Mouse (Mus musculus) stomach, embryonic 15.5 days (tissue): ENCODE measurements at regions not wholly inside any gene's neighbourhood (a gene's known extent, or its start where the extent isn't known, plus 50 kb on each side); places are given as distances from the start of the nearest gene placed in this dataset.
"Not testable (repeated sequence)": the region's sequence is repeated elsewhere in the genome, so short reads cannot be mapped to it uniquely, and the experiment has no call there.

Experiments
- ATAC-seq: fragments of 200-750 bp; cut with Nextera tagmentation; 2 replicates; pipeline ENCODE4 v1.8.0; 2017; ENCODE audit warnings: low read depth, moderate number of reproducible peaks, moderate TSS enrichment; ENCODE audit not compliant: insufficient read depth, low FRiP score
- H3K27ac ChIP-seq: fragments of 300-500 bp; sonication (generic); 2 replicates; pipeline ENCODE4 v1.5.1; 2015; ENCODE audit warnings: mild to moderate bottlenecking, inconsistent platforms
- H3K27me3 ChIP-seq: fragments of 300-500 bp; sonication (generic); replicated peaks from 2 replicates; pipeline ENCODE4 v1.6.1; 2015; ENCODE audit warnings: inconsistent platforms
- H3K36me3 ChIP-seq: fragments of 300-500 bp; sonication (generic); 2 replicates; pipeline ENCODE4 v1.6.1; 2015; ENCODE audit warnings: inconsistent platforms
- H3K4me1 ChIP-seq: fragments of 300-500 bp; sonication (generic); 2 replicates; pipeline ENCODE4 v1.6.1; 2015; ENCODE audit warnings: inconsistent platforms
- H3K4me2 ChIP-seq: fragments of 300-500 bp; sonication (generic); 2 replicates; pipeline ENCODE4 v1.6.1; 2015; ENCODE audit warnings: mild to moderate bottlenecking, inconsistent platforms
- H3K4me3 ChIP-seq: fragments of 300-500 bp; sonication (generic); replicated peaks from 2 replicates; pipeline ENCODE4 v1.5.1; 2015; ENCODE audit warnings: inconsistent platforms
- H3K9ac ChIP-seq: fragments of 300-500 bp; sonication (generic); 2 replicates; pipeline ENCODE4 v1.6.1; 2015; ENCODE audit warnings: inconsistent platforms
- H3K9me3 ChIP-seq: fragments of 300-500 bp; sonication (generic); 2 replicates; pipeline ENCODE4 v1.6.1; 2016; ENCODE audit warnings: inconsistent platforms
- WGBS: fragments of 180-500 bp; shearing (Covaris S2); methylation state at CpG from one replicate; pipeline ENCODE4 v1.1.7; 2015; 5-methylcytosine and 5-hydroxymethylcytosine counted together

GRCm38 (mm10) chrX:159080508-159080907 lies 129.6 kb upstream of the Rps6ka3 start:
- no peaks in the 10 kb centered on the region for H3K36me3 ChIP-seq

GRCm38 (mm10) chrX:159110651-159111050 lies 99.5 kb upstream of the Rps6ka3 start:
- H3K27me3 ChIP-seq, H3K27ac ChIP-seq, H3K4me3 ChIP-seq, H3K9me3 ChIP-seq, H3K36me3 ChIP-seq, ATAC-seq, H3K4me2 ChIP-seq, H3K4me1 ChIP-seq, H3K9ac ChIP-seq: not testable (repeated sequence)
- WGBS: 93% methylated on average over 6 of the region's 6 CpGs

More at GRCm38 (mm10) chrX:159080508-159080907, 129.6 kb upstream of the Rps6ka3 start:
- Histone ChIP-seq H3K27me3 (no peaks in the 10 kb centered on the region), H3K27ac (no peak overlapping the region), H3K4me1 (no peaks in the 10 kb centered on the region), H3K9ac (no peak overlapping the region), H3K4me2 (no peak overlapping the region), H3K9me3 (no peaks in the 10 kb centered on the region), H3K4me3 (no peak overlapping the region)
- WGBS: 74% methylated on average over 2 of the region's 2 CpGs
- no peak for ATAC-seq

- Histone ChIP-seq H3K27me3 (no peaks in the 10 kb centered on the region), H3K4me3 (no peak overlapping the region), H3K36me3 (no peaks in the 10 kb centered on the region), H3K27ac (no peak overlapping the region), H3K4me1 (no peaks in the 10 kb centered on the region), H3K4me2 (no peak overlapping the region), H3K9me3 (no peaks in the 10 kb centered on the region), H3K9ac (no peak overlapping the region)
- no peak for ATAC-seq
These were observed 93.9 kb upstream of the Rps6ka3 start for GRCm38 (mm10) chrX:159116210-159116609.

GRCm38 (mm10) chrX:159140554-159140953 lies 69.6 kb upstream of the Rps6ka3 start:
- no peaks in the 10 kb centered on the region for H3K36me3 ChIP-seq
- no peak overlapping the region for H3K9ac ChIP-seq
- no peaks in the 10 kb centered on the region for H3K4me1 ChIP-seq
- H3K4me3 ChIP-seq: no peak overlapping the region
- no peaks in the 10 kb centered on the region for H3K9me3 ChIP-seq
- no peaks in the 10 kb centered on the region for H3K27me3 ChIP-seq
- H3K27ac ChIP-seq: no peak overlapping the region
- no peak for ATAC-seq
- H3K4me2 ChIP-seq: no peak overlapping the region
- 63% methylated on average over 4 of the region's 4 CpGs for WGBS

- no peak overlapping the region for H3K27ac ChIP-seq
- no peaks in the 10 kb centered on the region for H3K9me3 ChIP-seq
- no peak overlapping the region for H3K9ac ChIP-seq
- H3K4me3 ChIP-seq: no peak overlapping the region
- ATAC-seq: no peak
- no peak overlapping the region for H3K4me2 ChIP-seq
- WGBS: 81% methylated on average over 4 of the region's 4 CpGs
- H3K27me3 ChIP-seq: no peaks in the 10 kb centered on the region
- H3K36me3 ChIP-seq: no peaks in the 10 kb centered on the region
- no peaks in the 10 kb centered on the region for H3K4me1 ChIP-seq
These were observed 66.8 kb upstream of the Rps6ka3 start for GRCm38 (mm10) chrX:159143278-159143677.

GRCm38 (mm10) chrX:159144674-159145073 lies 65.4 kb upstream of the Rps6ka3 start:
- no peaks in the 10 kb centered on the region for H3K4me1 ChIP-seq
- H3K9me3 ChIP-seq: no peaks in the 10 kb centered on the region
- 67% methylated on average over 3 of the region's 3 CpGs for WGBS
- H3K4me2 ChIP-seq: no peak overlapping the region
- H3K4me3 ChIP-seq: no peak overlapping the region
- ATAC-seq: no peak
- no peaks in the 10 kb centered on the region for H3K27me3 ChIP-seq
- no peak overlapping the region for H3K9ac ChIP-seq
- H3K36me3 ChIP-seq: no peaks in the 10 kb centered on the region
- no peak overlapping the region for H3K27ac ChIP-seq

GRCm38 (mm10) chrX:159145212-159145611 lies 64.9 kb upstream of the Rps6ka3 start:
- WGBS: 61% methylated on average over 4 of the region's 4 CpGs
- H3K27ac ChIP-seq: no peak overlapping the region; the same call in 1 of the 2 replicates

GRCm38 (mm10) chrX:159155786-159156185 lies 54.3 kb upstream of the Rps6ka3 start:
- H3K9me3 ChIP-seq: no peaks in the 10 kb centered on the region
- no peaks in the 10 kb centered on the region for H3K27me3 ChIP-seq
- H3K9ac ChIP-seq: no peak overlapping the region
- no peaks in the 10 kb centered on the region for H3K4me1 ChIP-seq
- WGBS: 55% methylated on average over 5 of the region's 5 CpGs
- H3K4me2 ChIP-seq: no peak overlapping the region
- H3K36me3 ChIP-seq: no peaks in the 10 kb centered on the region
- no peak overlapping the region for H3K4me3 ChIP-seq
- no peak overlapping the region for H3K27ac ChIP-seq
- ATAC-seq: no peak

More at GRCm38 (mm10) chrX:159145212-159145611, 64.9 kb upstream of the Rps6ka3 start:
- H3K9me3 ChIP-seq: no peaks in the 10 kb centered on the region
- ATAC-seq: no peak
- H3K4me3 ChIP-seq: no peak overlapping the region
- H3K36me3 ChIP-seq: no peaks in the 10 kb centered on the region
- no peaks in the 10 kb centered on the region for H3K27me3 ChIP-seq
- no peak overlapping the region for H3K4me2 ChIP-seq
- H3K9ac ChIP-seq: no peak overlapping the region
- no peaks in the 10 kb centered on the region for H3K4me1 ChIP-seq

GRCm38 (mm10) chrX:159156976-159157375 lies 53.1 kb upstream of the Rps6ka3 start:
- Histone ChIP-seq H3K27me3 (no peaks in the 10 kb centered on the region), H3K4me1 (no peaks in the 10 kb centered on the region), H3K4me3 (no peak overlapping the region), H3K36me3 (no peaks in the 10 kb centered on the region), H3K27ac (no peak overlapping the region), H3K9me3 (no peaks in the 10 kb centered on the region), H3K9ac (no peak overlapping the region), H3K4me2 (no peak overlapping the region)
- no peak for ATAC-seq
- 58% methylated on average over 4 of the region's 4 CpGs for WGBS

GRCm38 (mm10) chrX:159159727-159160126 lies 50.4 kb upstream of the Rps6ka3 start:
- no peaks in the 10 kb centered on the region for H3K27me3 ChIP-seq
- H3K4me3 ChIP-seq: no peak overlapping the region
- no peak overlapping the region for H3K4me2 ChIP-seq
- no peaks in the 10 kb centered on the region for H3K36me3 ChIP-seq
- ATAC-seq: no peak
- no peaks in the 10 kb centered on the region for H3K9me3 ChIP-seq
- H3K27ac ChIP-seq: no peak overlapping the region
- H3K9ac ChIP-seq: no peak overlapping the region
- no peaks in the 10 kb centered on the region for H3K4me1 ChIP-seq
- WGBS: 87% methylated on average over 2 of the region's 2 CpGs
